Mouse (Mus musculus): ENCODE results near the gene Tbcel.

Gene Tbcel

DNA sequence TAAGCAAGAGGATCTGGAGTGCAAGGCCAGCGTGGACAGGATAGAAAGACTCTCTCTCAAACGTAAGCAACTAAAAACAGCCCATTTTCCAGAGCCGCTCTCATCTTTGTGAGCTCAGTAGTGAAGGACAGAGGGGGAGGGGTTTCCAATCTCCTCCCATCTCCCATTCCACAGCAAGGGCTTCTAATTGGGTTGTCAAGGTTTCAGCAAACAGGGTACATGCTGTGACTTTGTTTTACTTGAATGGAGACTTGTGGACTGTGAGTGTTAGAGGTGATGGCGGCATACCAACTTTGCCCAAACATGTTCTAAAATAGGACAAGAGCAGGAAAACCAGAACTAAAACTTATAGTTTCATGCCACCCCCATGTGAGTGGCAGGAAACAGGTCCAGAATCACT, 68.2 kb downstream of the Tbcel start:
- no peak for DNase-seq

DNA sequence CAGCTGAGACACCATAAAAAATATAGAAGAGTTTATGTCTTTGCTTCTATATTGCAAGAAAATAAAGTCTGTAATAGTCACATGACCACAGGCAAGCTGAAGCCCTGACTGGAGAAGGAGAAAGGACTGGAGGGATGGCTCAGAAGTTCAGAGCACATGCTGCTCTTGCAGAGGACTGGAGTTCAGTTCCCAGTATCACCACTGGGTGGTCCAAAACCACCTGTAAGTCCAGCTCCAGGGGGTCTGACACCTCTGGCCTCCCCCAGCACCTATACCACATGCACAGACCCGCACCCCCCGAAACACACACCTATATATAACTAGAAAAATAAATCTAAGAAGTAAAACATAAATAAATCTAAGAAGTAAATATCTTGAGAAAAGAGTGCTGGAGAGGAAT, 75.5 kb downstream of the Tbcel start:
- DNase-seq, result peak in 1 of 2 experiments; percentile 3

DNA sequence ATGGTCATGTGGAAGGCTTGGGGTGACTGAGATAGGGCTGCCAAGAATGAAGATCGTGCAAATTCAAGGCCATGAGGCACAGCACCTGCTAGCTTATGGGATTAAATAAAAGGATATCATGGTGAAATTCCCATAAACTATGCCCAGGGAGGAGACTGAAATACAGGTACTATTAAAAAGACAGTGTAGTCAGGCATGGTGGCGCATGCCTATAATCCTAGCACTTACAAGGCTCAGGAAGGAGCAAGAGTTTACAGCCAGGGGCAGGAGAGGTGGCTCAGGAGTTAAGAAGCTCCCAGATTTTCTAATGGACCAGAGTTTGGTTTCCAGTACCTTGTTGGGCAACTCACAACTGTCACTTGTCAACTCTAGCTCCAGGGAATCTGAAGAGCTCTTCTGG, 76.0 kb downstream of the Tbcel start:
- DNase-seq, result no peak

DNA sequence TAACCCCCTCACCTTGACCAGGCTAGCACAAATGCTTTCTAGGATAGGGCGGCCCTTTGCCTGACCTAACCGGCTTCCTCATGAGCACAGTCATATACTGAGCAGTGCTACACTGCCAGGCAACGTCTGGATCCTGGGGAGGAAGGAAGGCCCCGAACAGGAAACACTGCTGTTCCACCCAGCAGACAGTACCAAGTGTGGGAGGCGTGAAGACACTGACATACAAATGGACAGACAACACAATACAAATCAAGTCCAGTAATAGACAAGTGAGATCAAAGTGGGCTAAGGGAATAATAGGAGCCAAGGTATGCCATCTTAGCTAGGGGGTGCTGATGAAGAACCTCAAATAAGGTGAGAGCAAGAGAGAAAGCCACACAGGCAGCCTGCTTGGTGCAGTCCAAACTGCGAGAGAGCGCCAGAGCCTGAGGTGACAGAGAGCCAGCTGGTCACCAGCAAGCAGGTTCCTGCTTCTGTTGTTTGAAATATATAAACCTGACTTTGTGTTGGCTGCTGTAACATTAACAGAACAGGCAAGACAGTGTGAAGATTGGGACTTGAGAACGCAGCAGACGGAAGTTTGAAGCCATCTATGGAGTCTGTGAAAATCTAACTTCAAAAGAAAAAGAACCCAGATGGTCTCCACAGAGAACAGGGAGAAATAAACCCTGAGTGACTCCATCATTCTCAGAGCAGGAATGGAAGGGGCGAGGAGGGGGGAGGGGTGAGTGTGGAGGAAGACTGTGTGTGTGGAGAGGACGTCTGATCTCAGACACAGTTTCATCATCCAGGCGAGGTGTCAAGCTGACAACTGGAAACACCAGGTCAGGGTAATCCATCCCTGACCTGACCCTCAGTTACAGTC, 79.3 kb downstream of the Tbcel start:
- no peak for DNase-seq

DNA sequence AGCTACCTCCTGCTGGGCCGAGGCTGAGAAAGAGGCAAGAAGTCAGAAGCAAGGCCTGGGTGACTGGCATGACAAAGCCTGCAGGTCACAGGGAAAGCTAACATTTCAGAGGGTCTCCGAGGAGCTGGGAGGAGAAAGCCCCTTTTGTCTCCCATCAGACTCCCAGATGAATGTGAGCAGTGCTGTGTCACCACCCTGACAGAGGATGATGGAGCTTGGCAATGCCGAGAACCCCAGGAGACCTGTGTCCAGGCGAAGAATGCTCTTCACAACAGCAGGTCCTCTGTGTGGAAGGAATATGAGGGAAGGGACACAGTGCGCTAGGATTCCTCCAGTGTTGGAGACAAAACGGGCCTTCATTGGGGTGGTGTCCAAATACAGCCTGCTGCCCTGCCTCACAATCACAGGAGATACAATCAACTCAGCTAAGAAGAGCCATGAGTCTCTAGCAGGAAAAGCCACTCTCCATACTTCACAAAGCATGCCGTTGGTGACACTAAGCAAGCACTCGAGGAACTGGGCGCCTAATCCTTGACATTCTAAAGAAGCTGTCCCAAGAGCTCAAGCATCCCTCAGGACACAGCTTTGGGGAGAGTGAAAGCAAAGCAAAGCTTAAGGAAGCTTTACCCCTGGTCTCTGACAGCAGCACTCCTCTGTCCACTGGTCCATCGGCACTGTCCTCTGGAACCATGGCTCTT, 80.8 kb downstream of the Tbcel start:
- DNase-seq, result no peak

DNA sequence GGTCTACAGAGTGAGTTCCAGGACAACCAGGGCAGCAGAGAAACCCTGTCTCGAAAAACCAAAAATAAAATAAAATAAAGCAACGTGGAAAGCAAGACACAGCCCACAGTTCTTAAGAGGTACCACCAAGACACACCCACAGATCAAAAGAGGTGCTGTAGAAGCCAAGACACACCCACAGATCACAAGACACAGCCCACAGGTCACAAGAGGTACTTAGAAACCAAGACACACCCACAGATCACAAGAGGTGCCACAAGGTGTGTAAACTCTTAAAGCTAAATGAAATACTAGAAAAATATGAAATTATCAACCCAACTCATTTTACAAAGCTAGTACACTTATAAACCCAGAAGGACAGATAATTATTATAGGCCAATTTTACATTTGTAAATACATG, 84.0 kb downstream of the Tbcel start:
- no peak for DNase-seq

DNA sequence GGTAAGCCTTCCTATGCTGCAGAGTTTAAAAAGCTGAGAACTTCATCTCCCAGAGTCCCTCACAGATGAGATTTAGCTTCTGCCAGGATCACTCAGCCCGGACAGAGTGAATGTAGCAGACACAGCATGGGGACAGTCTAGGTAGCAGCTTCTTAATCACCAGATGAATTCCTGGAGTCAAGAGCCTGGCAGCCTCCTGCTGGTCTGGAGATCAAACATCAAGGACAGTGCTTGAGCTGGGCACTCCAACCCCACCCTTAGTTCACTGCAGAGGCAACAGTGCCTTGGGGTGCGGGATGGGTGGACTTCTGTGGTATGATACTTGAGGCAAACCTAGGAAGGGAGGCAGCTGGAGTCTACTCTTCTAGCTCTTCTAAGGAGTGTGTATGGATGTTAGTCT, 87.9 kb downstream of the Tbcel start:
- no peak for DNase-seq

DNA sequence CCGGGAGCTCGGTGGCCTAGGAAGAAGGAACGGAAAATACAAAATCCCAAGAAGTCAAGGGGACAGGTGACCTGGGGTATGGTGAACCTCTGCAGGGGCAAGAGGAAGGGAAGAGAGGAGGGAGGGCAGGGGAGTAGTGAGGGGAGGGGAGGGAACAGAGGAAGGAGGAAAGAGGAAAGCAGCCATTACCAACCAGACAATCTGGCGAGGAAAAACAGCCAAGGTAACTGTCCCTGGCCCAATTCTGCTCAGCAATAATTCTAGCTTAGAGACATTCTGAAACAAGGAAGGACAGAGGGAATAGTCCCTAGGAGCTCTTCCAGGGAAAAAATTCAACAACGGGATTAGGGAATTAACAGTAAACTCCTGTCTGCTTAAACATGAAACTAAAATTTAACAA, 88.8 kb downstream of the Tbcel start:
- DNase-seq, result no peak

DNA sequence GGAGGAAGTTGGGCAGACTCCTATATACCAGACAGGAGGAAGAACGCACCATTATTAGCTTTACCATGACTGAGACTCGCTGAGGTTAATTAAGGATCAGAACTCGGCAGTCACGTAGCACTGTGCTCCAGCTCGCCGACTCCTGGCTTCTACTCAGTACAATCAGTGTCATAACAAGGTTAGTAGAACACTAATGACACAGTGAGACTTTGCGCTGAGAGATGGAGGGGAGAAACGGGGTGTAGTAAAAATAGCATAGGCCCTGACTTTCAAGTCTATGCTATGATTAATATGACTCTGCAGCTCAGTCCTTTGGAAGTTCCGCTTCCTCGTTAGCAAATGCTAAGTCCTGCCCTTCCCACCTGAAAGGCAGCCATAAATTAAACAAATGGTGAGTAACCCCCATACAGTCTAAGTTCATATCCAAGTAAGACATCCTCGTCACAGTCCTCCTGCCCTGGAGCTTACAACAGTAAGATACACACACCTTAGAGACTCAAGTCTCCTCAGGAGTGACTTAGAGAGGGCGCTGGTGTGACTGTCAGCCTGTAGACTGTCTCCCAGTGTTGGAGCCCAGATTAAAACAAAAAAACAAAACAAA, 90.2 kb downstream of the Tbcel start:
- no peak for DNase-seq

DNA sequence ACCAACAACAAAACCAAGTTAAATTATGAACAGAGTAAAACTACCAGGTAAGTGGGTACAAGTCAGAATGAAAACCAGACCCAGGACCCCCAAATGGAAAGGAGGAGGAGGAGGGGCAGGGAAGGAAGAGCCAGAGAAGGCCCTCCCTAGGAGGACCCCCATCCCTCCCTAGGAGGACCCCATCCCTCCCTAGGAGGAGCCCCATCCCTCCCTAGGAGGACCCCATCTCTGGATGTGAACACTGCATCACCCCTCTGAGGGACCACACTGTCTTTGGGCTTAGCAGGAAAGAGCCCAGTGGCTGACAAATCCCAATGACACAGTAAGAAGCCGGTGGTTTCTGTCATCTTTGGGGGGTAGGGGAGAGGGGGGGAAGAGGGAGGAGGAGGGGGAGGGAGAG, 92.4 kb downstream of the Tbcel start:
- DNase-seq, result no peak

DNA sequence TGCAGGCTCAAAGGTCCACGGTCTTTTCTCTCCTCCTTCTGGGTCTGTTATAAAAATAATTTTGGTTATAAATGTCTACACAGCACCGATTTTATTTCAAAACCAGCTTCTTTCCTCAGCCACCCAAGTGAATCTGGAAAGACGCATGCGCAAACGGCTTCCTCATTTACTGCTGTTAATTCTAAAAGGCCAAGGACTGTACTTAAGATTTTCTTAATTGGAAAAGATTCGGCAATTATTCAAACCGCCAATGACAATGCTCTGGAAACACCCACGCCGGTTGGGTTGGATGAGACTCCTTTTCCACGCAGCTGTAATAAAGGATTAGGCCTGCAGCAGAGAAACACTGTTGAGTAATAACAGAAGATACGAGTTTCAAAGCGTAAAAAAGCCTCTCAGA, 94.3 kb downstream of the Tbcel start:
- DNase-seq, result no peak

DNA sequence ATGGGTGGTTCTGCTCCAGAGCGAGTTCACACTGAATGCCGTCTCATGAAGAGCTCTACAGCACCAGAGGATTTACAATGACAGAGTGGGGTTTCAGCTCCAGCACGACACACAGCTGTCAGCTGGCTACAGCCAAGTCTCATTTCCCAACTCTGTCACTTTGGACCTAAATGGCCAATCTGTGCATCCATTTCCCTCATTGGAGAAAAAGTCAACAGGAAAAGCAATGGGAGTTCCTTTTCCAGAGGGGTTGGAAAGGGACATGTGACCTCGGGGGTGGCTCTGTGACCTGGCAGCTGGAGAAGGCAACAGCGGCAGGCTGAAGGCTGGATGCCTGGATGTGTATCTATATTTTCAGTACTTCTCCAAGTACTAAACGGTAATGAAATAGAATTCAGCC, 96.3 kb downstream of the Tbcel start:
- no peak for DNase-seq

DNA sequence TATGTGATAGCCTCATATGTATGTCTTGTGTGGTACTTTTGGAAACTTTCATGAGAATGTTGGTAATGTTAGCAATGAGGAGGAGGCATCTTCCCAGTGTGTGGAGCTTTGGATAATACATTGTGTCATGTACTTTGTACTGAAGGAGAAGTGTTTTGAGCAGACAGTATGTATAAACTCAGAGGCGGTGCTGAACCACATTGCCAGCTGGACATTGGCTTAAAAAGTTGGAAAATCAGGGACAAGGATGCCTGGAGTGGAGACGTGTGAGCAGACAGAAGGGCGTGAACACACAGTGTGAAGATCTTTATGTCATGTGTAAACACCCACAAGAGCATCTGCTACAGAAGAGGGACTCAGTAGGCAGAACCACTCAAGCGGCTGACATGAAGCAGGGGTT, 101.9 kb downstream of the Tbcel start:
- DNase-seq, result no peak

DNA sequence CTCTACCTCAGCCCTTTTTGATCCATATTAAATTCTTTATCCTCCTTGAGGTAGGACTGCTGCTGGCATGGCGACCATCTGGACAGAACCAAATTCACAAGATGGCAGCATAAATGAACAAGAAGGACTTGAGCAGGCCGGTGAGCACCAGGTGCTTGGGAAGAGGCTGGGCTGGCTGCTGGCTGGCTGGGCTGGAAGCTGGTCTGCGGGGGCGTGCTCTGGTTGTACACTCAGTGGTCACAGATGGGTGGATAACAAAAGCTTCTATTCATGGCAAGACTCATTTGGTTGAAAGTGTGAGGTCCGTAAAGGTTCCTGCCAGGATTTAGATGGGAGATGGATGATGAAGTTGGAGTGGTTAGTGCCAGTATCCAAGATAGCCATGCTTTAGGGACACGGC, 106.1 kb downstream of the Tbcel start:
- no peak for DNase-seq

DNA sequence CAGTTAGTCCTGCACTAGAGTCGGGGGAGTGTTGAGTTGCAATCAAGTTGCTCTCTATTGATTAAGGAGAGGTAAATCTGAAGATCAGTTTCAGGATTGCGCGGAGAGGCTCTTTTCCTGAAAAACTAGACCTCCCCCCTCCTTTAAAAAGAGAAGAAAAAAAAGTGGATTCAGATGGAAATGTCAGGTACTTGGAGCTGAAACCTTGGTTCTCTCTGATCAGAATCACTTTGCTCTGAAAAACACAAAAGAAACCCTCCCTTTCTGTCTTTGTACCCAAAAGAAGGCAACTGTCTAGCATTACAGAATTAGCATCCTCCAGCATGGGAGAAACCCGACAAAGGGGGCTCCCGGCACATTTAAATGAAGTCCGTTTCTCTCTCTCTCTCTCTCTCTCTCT, 107.8 kb downstream of the Tbcel start, which contains the start of gene Tecta:
Tecta (minus strand) TSS at position 101 of the 400 bp plus-strand sequence.
- no peak for DNase-seq

DNA sequence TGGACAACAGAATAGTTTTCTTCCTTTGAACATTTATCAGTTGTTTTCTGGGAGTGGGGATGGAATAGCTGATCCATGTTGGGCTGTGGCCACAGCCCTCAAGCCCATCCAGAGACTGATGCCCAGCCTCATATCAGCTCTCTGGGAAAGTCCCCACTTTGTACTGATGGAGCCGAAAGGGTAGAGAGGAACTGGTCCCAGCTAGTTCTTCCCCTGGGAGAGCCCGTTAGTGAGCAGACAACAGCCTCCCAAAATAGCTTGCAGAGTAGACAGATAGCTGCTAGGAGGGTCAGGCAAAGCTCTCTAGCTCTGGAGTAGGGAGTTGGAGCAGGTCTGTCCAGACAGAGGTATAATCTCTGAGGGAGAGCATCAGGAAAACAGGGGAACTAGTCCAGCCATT, 111.5 kb downstream of the Tbcel start:
- no peak for DNase-seq

DNA sequence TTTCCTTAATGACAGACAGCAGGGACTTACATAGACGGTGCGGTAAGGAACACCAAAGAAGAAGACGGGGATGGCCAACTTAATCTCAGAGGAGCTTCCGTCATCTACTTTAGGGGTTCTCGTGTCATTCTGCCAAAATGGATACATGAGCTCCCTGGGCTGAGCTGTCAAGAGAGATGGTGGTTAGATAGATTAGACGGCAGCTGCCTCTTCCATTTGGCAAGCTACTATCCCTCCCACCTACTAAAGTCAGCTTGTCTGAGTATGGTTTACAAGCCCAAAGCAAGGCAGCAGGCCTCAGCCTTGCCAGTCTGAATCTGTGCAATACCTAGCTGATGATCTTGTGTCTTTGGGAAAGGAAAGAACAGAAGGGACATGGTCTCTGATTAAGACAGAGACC, 112.7 kb downstream of the Tbcel start:
- DNase-seq, result no peak

DNA sequence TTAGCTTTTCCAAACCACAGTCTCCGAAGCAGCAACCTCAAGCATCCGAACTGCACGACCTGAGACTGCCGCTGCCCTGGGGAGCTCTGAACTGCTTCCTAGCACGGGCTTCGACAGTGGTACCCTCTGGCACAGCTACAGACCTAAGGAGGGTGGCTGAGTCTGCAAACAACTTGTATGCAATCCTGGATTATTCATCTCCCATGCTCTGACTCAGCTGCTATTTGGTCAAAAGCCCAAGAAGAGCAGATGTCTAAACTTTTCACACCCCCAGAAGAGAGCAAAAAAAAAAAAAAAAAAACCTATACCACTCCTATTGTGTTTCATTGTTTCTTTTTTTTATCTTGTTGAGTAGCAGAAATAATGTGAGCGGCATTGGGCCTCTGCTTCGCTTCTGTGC, 113.3 kb downstream of the Tbcel start:
- DNase-seq, result no peak

DNA sequence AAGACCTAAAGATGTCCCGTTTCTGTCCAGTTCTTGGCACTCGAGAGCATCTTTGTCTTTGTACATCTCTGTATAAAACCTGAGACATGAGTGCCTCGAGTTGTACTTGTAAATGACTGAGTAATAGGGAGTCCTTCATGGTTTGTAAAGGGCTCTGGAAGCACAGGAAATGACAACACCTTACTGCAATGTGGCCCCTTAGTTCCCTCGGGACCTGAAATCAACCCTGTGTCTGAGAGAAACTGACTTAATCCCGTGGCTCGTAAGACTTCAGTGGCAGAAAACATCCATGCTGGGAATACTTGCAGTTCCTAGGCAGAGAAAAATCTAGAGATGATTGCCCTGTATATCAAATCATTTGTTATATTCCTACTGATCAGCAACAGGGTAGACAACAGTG, 114.7 kb downstream of the Tbcel start:
- DNase-seq, result no peak

DNA sequence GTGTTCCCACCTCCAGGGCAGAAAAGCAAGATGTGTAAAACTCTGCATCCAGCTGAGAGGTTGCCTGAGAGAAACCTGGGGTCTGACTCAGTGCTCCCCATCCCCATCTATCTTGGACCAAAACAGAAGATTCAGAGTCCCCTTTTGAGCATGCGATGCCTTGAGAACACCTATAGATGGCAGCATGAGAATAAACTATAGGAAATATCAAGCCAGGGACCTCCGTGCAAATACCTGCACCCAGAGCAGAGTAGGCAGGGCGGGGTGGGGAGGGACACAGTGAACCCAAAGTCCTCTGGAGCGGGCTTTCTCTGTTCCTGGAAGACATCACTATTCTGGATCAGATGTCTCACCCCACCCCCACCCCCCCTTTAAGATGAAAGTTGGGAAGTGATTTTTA, 119.1 kb downstream of the Tbcel start:
- no peak for DNase-seq

DNA sequence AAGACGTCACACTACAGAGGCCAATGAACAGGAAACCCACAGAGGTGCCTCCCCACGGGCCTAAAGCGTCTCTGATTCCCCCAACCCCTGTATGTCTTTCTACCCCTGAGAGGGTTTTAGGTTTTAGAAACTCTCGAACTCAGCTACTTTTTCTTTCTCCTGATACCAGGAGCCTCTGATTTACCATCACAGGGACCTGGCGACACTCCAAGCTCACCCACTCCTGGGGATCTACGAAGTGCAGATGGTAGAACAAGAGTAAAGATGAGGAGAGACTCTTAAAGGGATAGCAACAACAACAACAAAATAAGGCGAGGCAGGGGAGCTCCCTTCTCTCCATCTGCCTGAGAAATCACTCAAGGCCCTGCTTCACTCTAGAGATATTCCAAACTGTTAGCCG, 120.6 kb downstream of the Tbcel start:
- DNase-seq, result no peak

DNA sequence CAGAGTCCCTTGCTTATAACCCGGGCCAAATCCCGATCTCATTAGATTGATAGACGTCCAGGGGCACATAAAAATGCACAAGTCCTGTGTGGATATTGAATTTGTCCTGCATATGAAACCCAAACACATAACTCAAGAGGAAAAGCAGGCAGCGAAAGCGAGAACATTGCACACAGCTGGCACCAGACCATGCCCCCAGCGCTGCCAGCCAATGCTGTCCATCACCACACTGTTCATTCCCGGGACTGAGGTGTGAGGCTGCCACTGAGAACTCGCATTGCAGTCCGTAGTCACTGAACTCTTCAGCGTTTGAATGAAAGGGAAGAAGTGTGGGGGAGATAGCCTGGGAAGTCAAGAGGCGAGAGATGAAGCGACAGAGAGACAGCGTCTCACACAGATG, 122.0 kb downstream of the Tbcel start:
- no peak for DNase-seq

DNA sequence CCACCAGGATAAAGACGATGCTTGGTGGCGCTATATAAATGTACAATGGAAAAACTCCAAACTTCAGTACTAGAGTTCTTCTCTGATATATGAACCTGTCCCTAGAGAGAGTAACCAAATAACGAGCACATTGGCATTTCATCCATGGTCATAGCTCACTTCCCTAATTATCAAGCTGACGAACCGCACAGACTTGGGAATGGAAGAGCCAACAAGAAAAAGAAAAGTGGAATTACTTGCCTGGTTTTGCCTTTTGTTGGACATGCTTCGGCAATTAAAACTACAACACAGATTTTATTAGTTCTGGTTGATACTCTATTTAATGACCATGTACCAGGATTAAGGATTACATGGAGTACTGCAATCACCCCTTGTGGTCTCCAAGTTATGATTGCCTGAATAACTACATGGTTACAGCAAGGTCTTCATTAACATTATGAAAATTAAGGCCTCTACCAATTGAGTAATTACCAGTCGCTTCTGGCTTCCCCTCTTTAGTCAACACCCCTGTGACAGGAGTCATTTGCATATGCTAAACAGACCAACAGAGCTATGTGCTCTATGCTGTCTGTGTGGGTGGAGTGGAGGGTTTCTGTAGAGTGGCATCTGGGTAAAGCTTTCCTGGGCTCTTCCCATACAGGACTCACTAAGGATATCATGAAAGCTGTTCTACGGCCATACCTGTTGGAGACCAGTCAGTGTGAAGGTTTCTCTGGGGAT, 124.8 kb downstream of the Tbcel start:
- no peak for DNase-seq

All from B cell, adult 2 months (primary cell).